Mouse (Mus musculus) heart, postnatal 0 days (tissue): Measurements from ENCODE around the gene Manbal.

Source experiments
- CTCF ChIP-seq: IDR thresholded peaks from 2 replicates; pipeline ENCODE4 v1.5.1; 2016; ENCODE audit warnings: antibody characterized with exemption, control low read depth, low read depth
- EP300 ChIP-seq: IDR thresholded peaks from 2 replicates; pipeline ENCODE4 v1.6.1; 2016; ENCODE audit warnings: antibody characterized with exemption, low read depth

- TF ChIP-seq CTCF (no peak), EP300 (no peak)
Measured at GRCm38 (mm10) chr2:157389591-157389921, 22.2 kb downstream of the Manbal start.
